Mouse (Mus musculus) telencephalon, adult 2 months (tissue): ENCODE results near the gene Tlr7.
"Not testable (repeated sequence)": the region's sequence is repeated elsewhere in the genome, so short reads cannot be mapped to it uniquely, and the experiment has no call there.

Source experiments
- DNase-seq: peaks from one replicate; pipeline ENCODE4 v3.0.0-alpha.2; 2011; ENCODE audit warnings: low read depth, low spot score

Gene Tlr7

GRCm38 (mm10) chrX:167302061-167302460 is 28.3 kb downstream of the Tlr7 start:
- not testable (repeated sequence) for DNase-seq

GRCm38 (mm10) chrX:167276953-167277352 is 53.4 kb downstream of the Tlr7 start:
- peak; percentile 31 for DNase-seq

- DNase-seq: no peak
These were observed 53.8 kb downstream of the Tlr7 start for GRCm38 (mm10) chrX:167276551-167276950.

GRCm38 (mm10) chrX:167264086-167264485 is 66.3 kb downstream of the Tlr7 start, which contains the start of gene Tlr8:
TSS of gene Tlr8 (minus strand) at chrX:167264329.
- no peak for DNase-seq

- no peak for DNase-seq
These were observed 66.8 kb downstream of the Tlr7 start for GRCm38 (mm10) chrX:167263530-167263929.
